Comparison of ENCODE assay signal across 30 mouse cellular contexts in genomic region chr13:17559357-17559756, GRCm38 (mm10).
"Had no signal": no experiment of that assay in that cellular context is flagged by ENCODE, and none has a peak within 500 bp of the region (broad histone marks: within the 10 kb centered on the region; RNA-seq: fewer than 3 reads in every experiment).

No protein-coding gene starts in this region.

- H3K27me3 ChIP-seq: heart, embryonic 12.5 days; heart, embryonic 13.5 days; heart, embryonic 15.5 days; hindbrain, embryonic 12.5 days; hindbrain, embryonic 13.5 days; hindbrain, embryonic 15.5 days; intestine, embryonic 15.5 days; kidney, embryonic 15.5 days had no signal

- H3K4me1 ChIP-seq: heart, embryonic 12.5 days; heart, embryonic 13.5 days; heart, embryonic 15.5 days; hindbrain, embryonic 10.5 days; hindbrain, embryonic 12.5 days; hindbrain, embryonic 13.5 days; hindbrain, embryonic 15.5 days; intestine, embryonic 15.5 days; kidney, embryonic 15.5 days had no signal

- H3K36me3 ChIP-seq: heart, embryonic 12.5 days; heart, embryonic 13.5 days; heart, embryonic 15.5 days; hindbrain, embryonic 10.5 days; hindbrain, embryonic 12.5 days; hindbrain, embryonic 13.5 days; hindbrain, embryonic 15.5 days; intestine, embryonic 15.5 days; kidney, embryonic 15.5 days had no signal

- H3K9ac ChIP-seq: heart, embryonic 12.5 days; heart, embryonic 13.5 days; heart, embryonic 15.5 days; hindbrain, embryonic 12.5 days; hindbrain, embryonic 13.5 days; hindbrain, embryonic 14.5 days; hindbrain, embryonic 15.5 days; intestine, embryonic 15.5 days; kidney, embryonic 15.5 days had no signal

- H3K9me3 ChIP-seq: heart, embryonic 12.5 days; heart, embryonic 13.5 days; heart, embryonic 15.5 days; hindbrain, embryonic 10.5 days; hindbrain, embryonic 12.5 days; hindbrain, embryonic 13.5 days; hindbrain, embryonic 15.5 days; intestine, embryonic 15.5 days; kidney, embryonic 15.5 days had no signal

- H3K4me2 ChIP-seq: heart, embryonic 11.5 days; heart, embryonic 12.5 days; heart, embryonic 13.5 days; heart, embryonic 15.5 days; hindbrain, embryonic 12.5 days; hindbrain, embryonic 13.5 days; hindbrain, embryonic 14.5 days; hindbrain, embryonic 15.5 days; intestine, embryonic 15.5 days; kidney, embryonic 15.5 days had no signal

- H3K4me3 ChIP-seq: heart, embryonic 12.5 days; heart, embryonic 13.5 days; heart, embryonic 15.5 days; hindbrain, embryonic 10.5 days; hindbrain, embryonic 12.5 days; hindbrain, embryonic 13.5 days; hindbrain, embryonic 15.5 days; intestine, embryonic 15.5 days; kidney, embryonic 15.5 days; layer of hippocampus, adult 2 months; left cerebral cortex, adult 2 months had no signal

- DNase-seq: heart, postnatal 14 days; heart, postnatal 36 days; heart, postnatal 4 days; kidney, adult 11 months; kidney, adult 18-20 months; kidney, adult 2 months; kidney, adult 8-10 months; kidney, adult 9 months; kidney, postnatal 10 days; kidney, postnatal 14 days; kidney, postnatal 25 days; kidney, postnatal 36 days; kidney, postnatal 4 days; layer of hippocampus, adult 9-11 months; layer of hippocampus, postnatal 36 days had no signal

- H3K27ac ChIP-seq: heart, embryonic 13.5 days; heart, embryonic 15.5 days; hindbrain, embryonic 10.5 days; hindbrain, embryonic 12.5 days; hindbrain, embryonic 13.5 days; hindbrain, embryonic 14.5 days; hindbrain, embryonic 15.5 days; hindbrain, postnatal 0 days; intestine, embryonic 15.5 days; kidney, embryonic 15.5 days; kidney, postnatal 0 days; layer of hippocampus, adult 2 months; left cerebral cortex, adult 2 months had no signal
